Mouse (Mus musculus) brain, adult 2 months (tissue): ENCODE data around the gene Gm2237.
"Not testable (repeated sequence)": the region's sequence is repeated elsewhere in the genome, so short reads cannot be mapped to it uniquely, and the experiment has no call there.

Source experiments
- DNase-seq: peaks from one replicate; pipeline ENCODE4 v3.0.0; 2011; ENCODE audit warnings: low read depth, low spot score

Gm2237 gene

GRCm38 (mm10) chr14:19584804-19585667 is at the start of gene Gm2237:
Gene Gm2237 (minus strand): TSS chr14:19585135.
- peak; percentile 14 for DNase-seq

- DNase-seq = not testable (repeated sequence)
These were observed 17.5 kb upstream of the Gm2237 start, which contains the start of gene Gm5458 for GRCm38 (mm10) chr14:19602481-19602880. Gene Gm5458 (minus strand): TSS chr14:19602581.

GRCm38 (mm10) chr14:19549863-19550262 is 35.1 kb downstream of the Gm2237 start, which contains the start of gene Gm2244:
Gene Gm2244 (minus strand): TSS chr14:19549963.
- DNase-seq = not testable (repeated sequence)
